11 mouse cellular contexts compared by ENCODE assay signal in genomic region chr12:106658317-106658716, GRCm38 (mm10).
DNase-seq lines count a peak whose midpoint lies in the region; ATAC-seq lines count a peak whose summit lies in the region.
"Had no signal": no experiment of that assay in that cellular context is flagged by ENCODE, and none has a peak within 500 bp of the region (broad histone marks: within the 10 kb centered on the region; RNA-seq: fewer than 3 reads in every experiment).

No protein-coding gene starts in this region.

- no peak overlapping the region for H3K4me3 ChIP-seq in midbrain, embryonic 15.5 days
- H3K4me3 ChIP-seq in kidney, embryonic 16.5 days (ENCODE audit: low read length), result no peak overlapping the region
- H3K4me3 ChIP-seq: gastrocnemius, adult 2 months; hindbrain, embryonic 13.5 days had no signal

- H3K27ac ChIP-seq in midbrain, embryonic 15.5 days, result peak overlapping the region; percentile 39; the same call in 1 of the 2 replicates
- H3K27ac ChIP-seq in kidney, embryonic 16.5 days (ENCODE audit: low read length), result no peak overlapping the region
- H3K27ac ChIP-seq: gastrocnemius, adult 2 months; hindbrain, embryonic 13.5 days had no signal

- intact Hi-C loops in heart, postnatal 25 days (cut with DNase I), result no loop called here

- peak; percentile 4 to 7 for DNase-seq in heart, adult 9 months (ENCODE audit: low spot score in 2 of 2)
- DNase-seq in heart, postnatal 25 days (ENCODE audit: low spot score), result no peak
- peak; percentile 10 for DNase-seq in R1 (ENCODE audit: low read depth, low spot score)
- peak; percentile 1 for DNase-seq in induced T-regulatory cell, adult 2 months (ENCODE audit: low read depth)
- DNase-seq in kidney, adult 8-10 months, result no peak
- DNase-seq: adrenal gland, postnatal 14 days; gastrocnemius, adult 2 months had no signal

- H3K9me3 ChIP-seq in midbrain, embryonic 15.5 days, result no peaks in the 10 kb centered on the region
- H3K9me3 ChIP-seq in kidney, embryonic 16.5 days (ENCODE audit: low read length), result no peaks in the 10 kb centered on the region
- H3K9me3 ChIP-seq: hindbrain, embryonic 13.5 days had no signal

- WGBS in midbrain, embryonic 15.5 days, result 19% methylated on average over 8 of the region's 8 CpGs
- 12% methylated on average over 8 of the region's 8 CpGs for WGBS in kidney, embryonic 16.5 days

- H3K36me3 ChIP-seq in midbrain, embryonic 15.5 days (replicated peaks), result no peaks in the 10 kb centered on the region
- no peaks in the 10 kb centered on the region for H3K36me3 ChIP-seq in kidney, embryonic 16.5 days (ENCODE audit: insufficient read depth, low read length)
- H3K36me3 ChIP-seq: hindbrain, embryonic 13.5 days had no signal

- H3K4me2 ChIP-seq in midbrain, embryonic 15.5 days, result peak overlapping the region; percentile 17; the same call in 1 of the 2 replicates
- H3K4me2 ChIP-seq in kidney, embryonic 16.5 days (replicated peaks; ENCODE audit: low read depth, low read length), result no peak overlapping the region
- H3K4me2 ChIP-seq: hindbrain, embryonic 13.5 days had no signal

- no peaks in the 10 kb centered on the region for H3K27me3 ChIP-seq in midbrain, embryonic 15.5 days (replicated peaks)
- H3K27me3 ChIP-seq in kidney, embryonic 16.5 days (ENCODE audit: insufficient read depth, low read length), result no peaks in the 10 kb centered on the region
- H3K27me3 ChIP-seq: hindbrain, embryonic 13.5 days had no signal

- ATAC-seq in midbrain, embryonic 15.5 days (replicated peaks), result peak; percentile 73
- ATAC-seq in erythroid progenitor cell, adult 5-6 weeks (replicated peaks; ENCODE audit: low FRiP score, poor library complexity, severe bottlenecking), result no peak
- ATAC-seq in kidney, embryonic 16.5 days (ENCODE audit: low FRiP score, low TSS enrichment), result no peak

- peaks cover 11% of the 10 kb centered on the region for H3K4me1 ChIP-seq in midbrain, embryonic 15.5 days
- H3K4me1 ChIP-seq in kidney, embryonic 16.5 days (ENCODE audit: insufficient read depth, low read length), result no peaks in the 10 kb centered on the region

- no peak overlapping the region for H3K9ac ChIP-seq in midbrain, embryonic 15.5 days
- no peak overlapping the region for H3K9ac ChIP-seq in kidney, embryonic 16.5 days (replicated peaks; ENCODE audit: low read length)
- H3K9ac ChIP-seq: hindbrain, embryonic 13.5 days had no signal

Comparison
In these comparisons a context has a peak if more than half of its experiments do, and no peak if none do; other contexts are left out.
1. DNase-seq: peak in heart, adult 9 months (2 of 2), R1 (single experiment) and induced T-regulatory cell, adult 2 months (single experiment); none in heart, postnatal 25 days (single experiment) and kidney, adult 8-10 months (0 of 2).